Mouse (Mus musculus): ENCODE data around the gene Nmrk2.
"Not testable (repeated sequence)": the region's sequence is repeated elsewhere in the genome, so short reads cannot be mapped to it uniquely, and the experiment has no call there.

The Nmrk2 gene

DNA sequence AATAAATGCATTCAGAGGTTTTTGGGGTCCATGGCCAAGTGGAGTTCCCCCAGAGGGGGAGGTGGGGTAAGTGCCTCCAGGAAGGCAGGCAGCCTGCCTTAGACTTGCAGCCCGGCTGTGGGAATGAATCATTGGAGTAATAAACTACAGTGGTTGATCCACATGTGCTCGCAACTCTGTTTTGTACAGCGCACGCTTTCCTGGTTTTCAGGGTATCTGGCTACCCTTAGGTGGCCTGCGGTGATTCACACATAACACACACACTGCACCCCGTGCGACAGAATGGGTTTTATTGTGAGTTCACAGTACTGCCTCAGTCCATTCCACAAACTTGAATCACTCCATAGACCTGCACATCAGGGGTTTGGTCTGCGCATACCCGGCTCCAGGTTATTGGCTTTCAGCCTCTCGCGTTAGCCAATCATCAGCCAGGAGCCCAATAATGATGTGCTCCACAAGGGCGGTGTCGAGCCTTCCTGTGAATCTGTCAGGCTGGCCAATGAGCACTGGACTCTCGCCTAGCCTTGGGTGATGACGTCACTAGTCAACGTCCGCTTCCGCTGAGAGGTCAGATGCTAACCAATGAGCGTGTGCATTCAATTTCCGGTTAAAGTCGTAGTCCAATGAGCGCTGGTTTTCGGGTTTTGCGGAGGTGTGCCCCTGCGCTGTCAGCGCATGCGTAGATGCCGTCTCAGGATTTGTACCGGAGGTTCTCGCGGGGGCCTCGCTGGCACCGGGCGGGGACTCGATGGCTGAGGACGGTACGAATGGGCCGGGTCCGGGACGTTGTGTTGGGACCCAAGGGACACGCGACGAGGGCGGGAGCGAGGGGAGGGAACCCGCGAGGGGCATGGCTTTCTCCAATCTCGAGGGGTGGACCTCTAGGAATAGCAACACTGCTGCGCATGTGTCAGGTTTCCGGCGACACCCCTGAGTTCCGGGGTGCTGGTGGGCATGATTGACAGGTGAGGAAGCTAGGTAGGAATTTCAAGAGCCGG, 19.2 kb downstream of the Nmrk2 start, which contains the start of gene Dapk3:
TSS of gene Dapk3 (plus strand) at position 670 of the 998 bp plus-strand sequence.
- DNase-seq: peak; percentile 100

DNA sequence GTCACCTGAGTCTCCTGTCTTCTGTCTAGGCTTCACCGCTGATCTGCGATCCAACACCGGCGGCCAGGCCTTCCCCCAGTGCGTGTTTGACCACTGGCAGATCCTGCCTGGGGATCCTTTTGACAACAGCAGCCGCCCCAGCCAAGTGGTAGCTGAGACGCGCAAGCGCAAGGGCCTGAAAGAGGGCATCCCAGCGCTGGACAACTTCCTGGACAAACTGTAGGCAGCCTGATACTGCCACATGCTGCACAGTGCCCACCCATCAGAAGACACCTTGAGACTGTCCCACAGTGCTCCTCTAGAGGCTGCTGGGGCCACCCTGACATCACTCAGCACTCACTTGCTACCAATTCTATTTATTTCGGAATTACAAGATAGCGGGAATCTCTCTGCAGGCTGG, 20.0 kb downstream of the Nmrk2 start:
- DNase-seq: not testable (repeated sequence)

DNA sequence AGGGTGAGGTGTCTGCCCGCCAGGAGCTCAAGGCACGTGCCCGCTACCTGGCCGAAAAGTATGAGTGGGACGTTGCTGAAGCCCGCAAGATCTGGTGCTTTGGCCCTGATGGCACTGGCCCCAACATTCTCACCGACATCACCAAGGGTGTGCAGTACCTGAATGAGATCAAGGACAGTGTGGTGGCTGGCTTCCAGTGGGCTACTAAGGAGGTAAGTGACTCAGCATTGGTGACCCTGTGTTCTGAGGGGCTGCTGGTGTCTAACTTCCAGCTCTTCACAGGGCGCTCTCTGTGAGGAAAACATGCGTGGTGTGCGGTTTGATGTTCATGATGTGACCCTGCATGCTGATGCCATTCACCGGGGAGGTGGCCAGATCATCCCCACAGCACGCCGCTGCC, 20.9 kb downstream of the Nmrk2 start:
- no peak for DNase-seq

DNA sequence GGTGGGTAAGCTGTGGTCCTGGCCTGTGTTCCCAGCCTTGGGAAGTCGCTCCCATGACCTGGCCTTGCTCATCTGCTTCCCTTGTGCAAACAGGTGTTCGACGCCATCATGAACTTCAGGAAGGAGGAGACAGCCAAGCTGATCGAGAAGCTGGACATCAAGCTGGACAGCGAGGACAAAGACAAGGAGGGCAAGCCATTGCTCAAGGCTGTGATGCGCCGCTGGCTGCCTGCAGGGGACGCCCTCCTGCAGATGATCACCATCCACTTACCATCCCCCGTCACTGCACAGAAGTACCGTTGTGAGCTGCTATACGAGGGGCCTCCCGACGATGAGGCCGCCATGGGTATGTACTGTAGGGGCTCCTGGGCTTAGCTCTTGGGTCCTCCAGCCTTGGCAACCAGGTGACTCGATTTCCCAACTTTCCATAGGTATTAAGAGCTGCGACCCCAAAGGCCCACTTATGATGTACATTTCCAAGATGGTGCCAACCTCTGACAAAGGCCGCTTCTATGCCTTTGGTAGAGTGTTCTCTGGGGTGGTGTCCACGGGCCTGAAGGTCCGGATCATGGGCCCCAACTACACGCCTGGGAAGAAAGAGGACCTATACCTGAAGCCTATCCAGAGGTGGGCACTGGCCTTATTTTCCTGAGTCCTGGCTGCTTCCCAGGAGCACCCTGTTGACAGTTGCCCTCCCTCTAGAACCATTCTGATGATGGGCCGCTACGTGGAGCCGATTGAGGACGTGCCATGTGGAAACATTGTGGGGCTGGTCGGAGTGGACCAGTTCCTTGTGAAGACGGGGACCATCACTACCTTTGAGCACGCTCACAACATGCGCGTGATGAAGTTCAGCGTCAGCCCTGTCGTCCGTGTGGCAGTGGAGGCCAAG, 22.2 kb downstream of the Nmrk2 start:
- no peak for DNase-seq

DNA sequence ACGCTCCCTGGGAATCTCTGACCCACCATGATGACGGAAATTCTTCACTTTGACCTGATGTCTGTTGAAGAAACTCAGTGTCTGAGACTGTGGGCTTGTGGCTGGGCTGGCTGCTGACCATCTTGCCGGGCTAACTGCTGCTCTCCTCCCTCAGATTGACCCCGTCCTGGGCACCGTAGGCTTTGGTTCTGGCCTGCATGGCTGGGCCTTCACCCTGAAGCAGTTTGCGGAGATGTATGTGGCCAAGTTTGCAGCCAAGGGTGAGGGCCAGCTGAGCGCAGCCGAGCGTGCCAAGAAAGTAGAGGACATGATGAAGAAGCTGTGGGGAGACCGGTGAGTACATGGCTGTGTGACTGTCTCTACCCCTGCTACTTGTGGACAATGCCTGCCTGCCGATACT, 22.9 kb downstream of the Nmrk2 start:
- no peak for DNase-seq

DNA sequence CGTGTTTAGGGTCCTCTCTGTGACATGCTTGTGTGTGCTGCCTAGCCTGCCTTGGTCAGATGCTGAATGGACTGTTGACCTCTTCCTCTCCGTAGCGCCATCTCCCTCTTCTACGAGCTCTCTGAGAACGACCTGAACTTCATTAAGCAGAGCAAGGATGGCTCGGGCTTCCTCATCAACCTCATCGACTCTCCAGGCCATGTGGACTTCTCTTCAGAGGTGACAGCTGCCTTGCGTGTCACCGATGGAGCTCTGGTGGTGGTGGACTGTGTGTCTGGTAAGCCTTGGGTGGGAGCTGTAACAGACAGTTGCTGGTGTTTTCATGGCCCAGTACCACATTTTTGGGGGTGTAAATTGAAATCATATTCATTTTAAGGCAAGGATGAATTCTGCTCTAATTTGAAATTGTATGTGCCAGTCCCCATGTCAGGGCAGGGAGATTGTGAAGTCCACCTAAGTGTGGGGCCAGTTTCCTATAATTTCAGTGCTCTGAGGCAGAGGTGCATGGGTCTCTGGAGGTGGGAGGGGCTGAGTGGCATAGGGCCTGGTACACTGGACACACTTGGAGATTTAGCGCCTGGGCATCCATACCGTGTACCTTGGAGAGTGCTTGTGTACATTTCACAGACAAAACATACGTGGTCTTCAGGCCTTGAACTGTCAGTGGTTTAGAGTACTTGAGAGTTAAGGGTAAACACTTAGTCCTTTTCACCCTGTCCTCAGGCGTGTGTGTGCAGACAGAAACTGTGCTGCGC, 23.7 kb downstream of the Nmrk2 start:
- DNase-seq: no peak

DNA sequence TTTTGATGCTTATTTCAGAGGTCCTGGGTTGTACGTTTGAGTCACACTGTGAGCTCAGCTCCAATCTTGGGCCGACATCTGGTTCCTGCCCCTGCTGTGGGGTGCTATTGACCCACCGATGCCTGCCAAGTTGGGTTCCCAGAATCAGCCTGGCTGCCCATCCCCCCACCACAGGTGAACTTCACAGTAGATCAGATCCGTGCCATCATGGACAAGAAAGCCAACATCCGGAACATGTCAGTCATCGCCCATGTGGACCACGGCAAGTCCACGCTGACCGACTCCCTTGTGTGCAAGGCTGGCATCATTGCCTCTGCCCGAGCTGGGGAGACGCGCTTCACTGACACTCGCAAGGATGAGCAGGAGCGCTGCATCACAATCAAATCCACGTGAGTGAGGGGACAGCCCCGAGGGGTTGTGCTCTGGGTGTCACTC, 24.3 kb downstream of the Nmrk2 start:
- no peak for DNase-seq

DNA sequence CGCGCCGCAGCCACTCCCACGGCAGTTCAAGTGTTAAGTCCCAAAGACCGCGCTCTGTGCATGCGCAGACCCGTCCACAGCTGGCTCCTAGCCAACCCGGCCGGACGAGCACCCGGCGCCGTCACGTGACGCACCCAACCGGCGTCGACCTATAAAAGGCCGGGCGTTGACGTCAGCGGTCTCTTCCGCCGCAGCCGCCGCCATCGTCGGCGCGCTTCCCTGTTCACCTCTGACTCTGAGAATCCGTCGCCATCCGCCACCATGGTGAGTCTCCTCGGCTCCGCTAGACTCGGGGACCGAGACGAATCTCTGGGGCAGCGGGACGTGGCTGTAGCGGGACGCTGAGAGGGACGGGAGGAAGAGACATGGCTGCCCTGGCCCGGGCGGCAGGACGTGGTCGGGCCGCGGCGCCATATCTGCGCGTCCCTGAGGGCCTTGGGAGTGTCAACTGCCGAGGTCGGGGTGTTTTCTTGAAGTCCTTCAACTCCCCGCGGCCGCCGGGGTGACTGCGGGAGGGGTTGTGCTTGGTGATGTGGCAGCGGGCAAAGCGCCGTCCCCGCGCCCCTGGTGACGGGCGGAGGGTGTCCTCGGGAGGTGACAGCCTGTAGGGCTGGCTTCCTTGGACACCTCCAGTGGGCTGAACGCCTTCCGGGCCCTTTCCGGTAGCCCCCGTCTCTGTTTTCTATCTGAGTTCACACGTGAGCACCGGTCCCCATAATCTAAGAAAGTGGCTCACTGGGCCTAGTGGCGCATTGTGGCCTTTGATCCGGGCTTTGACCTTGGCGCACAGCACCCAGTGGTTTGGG, 25.2 kb downstream of the Nmrk2 start, which contains the start of gene Eef2:
TSS of gene Eef2 (plus strand) at position 166 of the 806 bp plus-strand sequence.
- DNase-seq: peak; percentile 99

DNA sequence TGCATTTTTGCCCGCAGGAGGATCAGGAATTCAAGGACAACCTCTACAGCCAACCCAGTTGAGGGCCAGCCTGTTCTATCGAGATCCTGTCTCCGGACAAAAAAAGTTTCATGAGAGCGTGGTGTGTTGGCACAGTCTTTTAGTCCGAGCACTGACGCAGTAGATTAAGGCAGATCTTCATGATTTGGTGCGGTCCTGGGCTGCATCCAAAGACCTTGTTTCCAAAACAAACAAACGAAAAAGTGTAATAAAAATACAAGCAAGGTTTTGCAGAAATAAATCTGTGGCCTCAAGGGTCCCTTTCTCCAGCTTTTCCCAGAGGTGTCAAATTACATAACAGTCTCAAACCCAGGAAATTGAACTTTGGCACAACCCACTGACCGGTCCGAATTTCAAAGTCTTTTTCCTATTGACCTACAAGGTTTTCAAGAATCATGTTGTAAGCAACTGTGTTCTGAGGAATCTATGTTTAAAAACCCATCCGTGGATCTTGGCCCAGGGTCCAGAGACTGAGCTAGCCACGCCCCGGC, 25.9 kb downstream of the Nmrk2 start:
- no peak for DNase-seq

DNA sequence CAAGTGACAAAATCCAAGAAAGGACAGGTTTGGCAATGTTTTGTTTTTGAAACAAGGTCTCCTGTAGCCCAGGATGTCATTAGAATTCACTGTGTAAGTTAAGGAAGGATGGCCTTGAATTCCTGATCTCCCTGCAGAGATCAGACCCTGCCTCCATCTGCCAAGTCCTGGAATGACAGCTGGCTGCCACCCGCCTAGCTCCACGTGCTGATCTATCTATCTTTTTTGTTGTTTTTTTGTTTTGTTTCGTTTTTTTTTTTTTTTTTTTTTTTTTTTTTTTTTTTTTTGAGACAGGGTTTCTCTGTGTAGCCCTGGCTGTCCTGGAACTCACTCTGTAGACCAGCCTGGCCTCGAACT, 26.5 kb downstream of the Nmrk2 start:
- not testable (repeated sequence) for DNase-seq

DNA sequence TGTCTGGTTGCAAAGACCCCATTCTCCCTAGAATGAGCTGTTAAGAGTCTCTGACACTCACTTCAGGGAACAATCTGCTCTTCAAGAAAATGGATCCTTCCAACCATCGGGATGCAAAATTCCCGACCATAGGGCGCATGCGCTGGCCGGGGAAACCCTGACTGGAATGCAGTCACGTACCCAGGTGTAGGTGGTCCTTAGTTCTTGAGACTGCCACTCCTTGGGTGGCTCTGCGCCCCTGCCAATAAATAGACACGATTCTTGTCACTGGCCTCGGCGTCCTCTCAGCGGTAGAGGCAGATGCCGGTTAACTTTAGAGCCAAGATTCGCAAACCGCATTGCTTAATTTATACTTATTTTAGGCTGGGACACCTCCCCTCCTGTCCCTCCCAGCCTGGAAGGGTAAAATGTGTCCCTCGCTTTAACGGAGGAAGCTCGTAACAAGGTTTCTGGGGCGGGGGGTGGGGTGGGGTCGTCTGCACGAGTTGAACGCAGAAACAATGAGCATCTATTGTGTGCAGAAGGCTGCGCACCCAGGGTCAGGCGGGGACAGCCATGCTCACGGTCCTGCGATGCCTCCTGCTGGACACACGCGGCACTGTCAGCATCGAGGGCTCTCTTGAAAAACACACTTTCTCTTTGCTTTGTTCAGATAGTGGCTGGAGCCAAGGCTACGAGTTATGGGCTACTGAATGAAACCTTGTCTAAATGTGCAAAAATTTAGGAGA, 27.1 kb downstream of the Nmrk2 start:
- DNase-seq: peak; percentile 93

DNA sequence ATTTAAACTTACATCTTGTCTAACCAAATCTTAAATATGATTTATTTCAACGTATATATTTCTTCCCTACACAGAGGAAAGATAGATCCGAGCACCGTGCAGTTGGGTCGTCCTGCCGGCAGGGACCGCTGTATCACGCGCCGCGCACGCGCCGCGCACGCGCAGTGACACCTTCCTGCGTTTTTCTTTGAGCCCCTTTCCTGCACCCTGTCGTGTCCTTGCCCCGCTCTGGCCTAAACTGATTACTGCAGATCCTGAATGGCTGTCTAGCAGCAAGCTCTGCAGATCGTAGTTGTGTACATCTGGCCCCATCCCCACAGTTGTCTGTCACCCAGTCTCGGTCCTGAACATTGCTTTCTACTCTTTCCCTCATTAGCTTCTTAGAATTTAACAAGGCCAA, 28.7 kb downstream of the Nmrk2 start:
- DNase-seq: peak; percentile 92

DNA sequence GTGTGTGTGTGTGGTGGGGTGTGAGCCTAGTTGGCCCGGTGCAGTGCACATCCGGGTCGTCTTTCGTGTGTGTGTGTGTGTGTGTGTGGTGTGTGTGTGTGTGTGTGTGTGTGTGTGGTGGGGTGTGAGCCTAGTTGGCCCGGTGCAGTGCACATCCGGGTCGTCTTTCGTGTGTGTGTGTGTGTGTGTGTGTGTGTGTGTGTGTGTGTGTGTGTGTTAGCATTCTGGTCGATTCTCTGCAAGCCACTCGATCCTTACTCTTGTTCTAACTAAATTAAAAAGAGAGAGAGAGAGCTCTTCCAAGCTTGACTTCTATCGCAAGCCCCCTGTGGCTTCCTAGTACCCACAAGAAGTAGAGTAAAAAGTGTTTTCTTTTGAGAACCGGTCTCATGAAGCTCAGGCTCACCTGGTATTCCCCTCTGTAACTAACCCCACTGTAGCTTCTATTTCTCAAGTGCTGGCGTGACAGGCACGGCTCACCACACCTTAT, 32.4 kb downstream of the Nmrk2 start:
- DNase-seq: not testable (repeated sequence)

DNA sequence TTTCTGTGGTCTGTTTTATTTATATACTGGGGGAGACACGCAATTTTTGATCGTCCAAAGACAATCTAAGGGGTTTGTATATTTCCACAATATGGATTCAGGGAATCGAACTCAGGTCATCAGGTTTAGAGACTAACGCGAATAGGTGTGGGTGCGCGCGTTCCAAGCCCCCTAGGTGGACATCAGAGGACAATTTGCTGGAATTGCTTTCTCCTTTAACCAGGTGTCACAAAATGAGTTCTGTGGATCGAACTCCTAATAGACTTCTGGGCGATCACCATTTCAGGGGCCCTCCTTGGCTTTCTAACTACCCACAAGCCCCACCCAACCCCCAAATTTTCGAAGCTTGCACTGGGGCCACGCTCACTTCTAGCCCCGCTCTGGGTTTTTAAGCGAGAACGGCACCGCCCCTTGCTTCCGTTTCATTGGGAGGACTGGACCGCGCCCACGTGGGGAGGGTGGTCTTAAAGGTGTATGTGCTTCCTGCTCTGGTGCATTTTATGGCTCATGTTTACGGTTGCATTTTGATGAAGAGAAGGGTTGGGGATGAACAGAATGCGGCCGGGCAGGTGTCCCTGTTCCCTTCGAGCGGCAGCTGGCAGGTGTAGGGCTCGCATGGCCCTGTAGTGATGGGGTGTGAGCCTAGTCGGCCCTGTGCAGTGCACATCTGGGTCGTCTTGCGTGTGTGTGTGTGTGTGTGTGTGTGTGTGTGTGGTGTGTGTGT, 33.2 kb downstream of the Nmrk2 start:
- DNase-seq: peak; percentile 91

DNA sequence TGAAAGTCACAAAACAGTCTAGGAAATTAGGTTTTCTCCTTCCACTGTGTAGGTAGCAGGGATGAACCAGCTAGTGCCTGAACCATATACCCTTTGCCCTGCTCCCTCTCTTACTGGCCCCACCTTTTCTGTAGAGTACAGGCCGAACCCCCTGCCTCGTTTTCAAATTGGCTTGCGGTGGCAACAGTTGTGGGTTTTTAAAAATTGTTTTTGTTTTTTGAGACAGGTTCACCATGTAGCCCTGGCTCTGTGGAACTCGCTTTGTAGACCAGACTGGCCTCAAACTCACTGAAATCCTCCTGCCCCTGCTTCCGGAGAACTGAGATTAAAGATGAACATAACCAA, 33.8 kb downstream of the Nmrk2 start:
- no peak for DNase-seq

DNA sequence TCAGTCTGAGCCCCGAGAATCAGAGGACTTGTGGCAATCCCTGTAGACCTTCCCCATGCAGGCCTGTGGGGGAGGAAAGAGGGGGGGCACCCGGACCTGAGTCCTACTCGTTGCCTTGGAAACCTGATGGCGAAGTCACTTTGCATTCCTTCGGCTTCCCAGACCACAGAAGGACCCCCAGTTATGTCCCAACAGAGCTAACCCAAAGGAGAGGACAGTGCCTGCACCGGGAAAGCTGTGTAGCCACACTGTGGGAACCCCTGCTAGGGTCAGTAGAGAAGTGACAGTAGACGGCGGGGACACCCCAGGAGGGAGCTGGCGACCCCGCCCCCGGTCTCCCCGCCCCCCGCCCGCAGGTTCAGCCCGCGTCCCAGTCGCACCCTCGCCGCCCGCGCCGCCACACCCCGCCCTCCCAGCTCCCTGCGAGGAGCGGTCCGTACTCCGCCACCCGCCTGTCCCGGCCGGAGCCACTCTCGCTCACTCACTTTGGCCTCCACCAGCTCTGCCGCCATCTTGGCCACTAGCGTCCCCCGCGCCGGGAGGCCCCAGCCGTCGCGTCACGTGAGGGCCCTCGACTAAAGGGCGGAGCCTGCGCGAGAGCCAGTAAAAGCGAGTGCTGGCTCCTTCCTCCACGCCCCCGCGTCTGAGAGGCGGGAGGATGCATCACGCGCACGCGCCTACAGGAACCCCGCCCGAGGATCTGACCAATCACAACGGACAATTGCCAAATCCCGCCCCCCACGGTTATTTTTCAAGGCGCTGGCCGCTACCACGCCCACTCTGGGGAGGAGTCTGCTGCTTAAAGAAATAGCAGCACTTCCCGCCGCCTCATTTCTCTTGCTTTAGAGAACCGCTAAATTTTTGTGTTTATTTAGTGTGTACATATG, 34.4 kb downstream of the Nmrk2 start, which contains the start of gene Pias4:
TSS of gene Pias4 (minus strand) at position 724 of the 887 bp plus-strand sequence.
- DNase-seq: peak; percentile 100

DNA sequence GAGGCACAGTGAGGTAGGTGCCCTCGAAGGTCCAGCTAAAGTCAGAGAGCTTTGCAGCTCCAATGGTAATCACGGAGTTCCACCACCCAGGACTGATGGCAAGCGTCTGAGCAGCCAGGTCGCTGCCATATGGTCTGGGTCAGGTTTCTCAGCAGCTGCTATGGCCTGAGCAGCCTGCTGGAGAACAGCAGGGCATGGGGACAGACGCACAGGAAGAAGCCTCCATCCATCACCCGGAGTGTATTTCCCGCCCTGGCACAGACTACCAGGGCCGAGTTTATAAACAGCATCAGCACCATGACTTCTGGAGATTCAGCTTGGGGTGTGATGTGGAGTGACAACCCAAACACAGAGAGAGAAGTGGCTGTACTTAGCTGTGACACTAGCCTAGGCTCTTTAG, 36.7 kb downstream of the Nmrk2 start:
- no peak for DNase-seq

DNA sequence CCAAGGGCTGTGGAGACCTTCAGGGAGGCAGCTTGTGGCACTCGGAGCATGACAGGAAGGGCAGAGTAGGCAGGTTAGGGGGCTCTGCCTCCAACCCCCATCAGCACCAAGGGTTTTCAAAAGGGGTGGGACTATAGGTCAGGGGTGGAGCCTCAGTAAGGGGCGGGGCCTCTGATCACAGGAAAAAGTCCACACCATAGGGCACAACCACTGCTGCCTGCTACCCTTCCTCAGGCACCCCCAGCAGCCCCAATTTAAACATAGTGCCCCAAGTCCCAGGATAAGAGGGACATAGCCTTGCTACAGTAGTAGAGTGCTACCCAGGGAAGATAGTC, 39.6 kb downstream of the Nmrk2 start:
- DNase-seq: no peak
